Mouse (Mus musculus) MEL (cell line): ENCODE data around the gene Cmklr1. TPM values are rescaled to one million over a fixed set of nuclear protein-coding genes. Genes with fewer than 3 reads are reported as not detected.

ENCODE experiments used
- DNase-seq: peaks from one replicate; pipeline ENCODE4 v3.0.0; 2011; ENCODE audit warnings: low read depth, low spot score
- H3K27ac ChIP-seq: 2 replicates; pipeline ENCODE4 v1.5.1; 2012; ENCODE audit warnings: low read depth, mild to moderate bottlenecking, control low read depth, low read length, moderate library complexity; ENCODE audit not compliant: control insufficient read depth
- H3K27me3 ChIP-seq, 2 experiments: fragments of 150-350 bp in 1 of 2; sonication (generic) in 1 of 2; 2 replicates each; pipeline ENCODE4 v1.6.1; 2012; ENCODE audit warnings: low read length in 2 of 2, mild to moderate bottlenecking in 2 of 2, improper control_type of control experiment in 1 of 2, moderate library complexity in 1 of 2; ENCODE audit not compliant: insufficient read depth in 2 of 2, control insufficient read depth in 1 of 2
- H3K36me3 ChIP-seq, 2 experiments: 2 replicates each; pipeline ENCODE4 v1.6.1; 2012 to 2014; ENCODE audit warnings: low read length in 2 of 2, improper control_type of control experiment in 1 of 2, inconsistent platforms in 1 of 2, mild to moderate bottlenecking in 1 of 2; ENCODE audit not compliant: insufficient read depth in 2 of 2, control insufficient read depth in 1 of 2
- H3K4me1 ChIP-seq, 2 experiments: fragments of 150-350 bp in 1 of 2; sonication (generic) in 1 of 2; 2 replicates each; pipeline ENCODE4 v1.6.1; 2012; ENCODE audit warnings: low read length in 2 of 2, improper control_type of control experiment in 1 of 2, mild to moderate bottlenecking in 1 of 2; ENCODE audit not compliant: insufficient read depth in 2 of 2, control insufficient read depth in 1 of 2
- H3K4me3 ChIP-seq, 2 experiments: fragments of 150-350 bp in 1 of 2; sonication (generic) in 1 of 2; 2 replicates each; pipeline ENCODE4 v1.5.1; 2012; ENCODE audit warnings: low read depth in 2 of 2, low read length in 2 of 2, mild to moderate bottlenecking in 2 of 2, moderate library complexity in 2 of 2, control low read depth in 1 of 2, improper control_type of control experiment in 1 of 2; ENCODE audit not compliant: control insufficient read depth in 1 of 2, insufficient read depth in 1 of 2
- H3K79me2 ChIP-seq: 2 replicates; pipeline ENCODE4 v1.6.1; 2012; ENCODE audit warnings: mild to moderate bottlenecking, low read length, moderate library complexity; ENCODE audit not compliant: control insufficient read depth, poor library complexity, insufficient read depth
- H3K9ac ChIP-seq: 2 replicates; pipeline ENCODE4 v1.6.1; 2012; ENCODE audit warnings: low read depth, mild to moderate bottlenecking, control low read depth, low read length, moderate library complexity; ENCODE audit not compliant: control insufficient read depth, poor library complexity, severe bottlenecking
- H3K9me3 ChIP-seq: fragments of 150-350 bp; sonication (generic); replicated peaks from 2 replicates; pipeline ENCODE4 v1.6.1; 2012; ENCODE audit warnings: mild to moderate bottlenecking, low read length, improper control_type of control experiment, moderate library complexity; ENCODE audit not compliant: insufficient read depth
- BHLHE40 ChIP-seq: IDR thresholded peaks from 2 replicates; pipeline ENCODE4 v1.6.1; 2012; ENCODE audit warnings: low read depth, mild to moderate bottlenecking, inconsistent platforms, low read length, improper control_type of control experiment, borderline replicate concordance
- CHD1 ChIP-seq: IDR thresholded peaks from 2 replicates; pipeline ENCODE4 v1.6.1; 2012; ENCODE audit warnings: low read depth, mild to moderate bottlenecking, inconsistent platforms, low read length, improper control_type of control experiment
- E2F4 ChIP-seq: IDR thresholded peaks from 2 replicates; pipeline ENCODE4 v1.6.1; 2011; ENCODE audit warnings: low read depth, low read length, improper control_type of control experiment, borderline replicate concordance
- EP300 ChIP-seq, 2 experiments: IDR thresholded peaks; 2 replicates each; pipeline ENCODE4 v1.6.1; 2011; ENCODE audit warnings: improper control_type of control experiment in 2 of 2, low read length in 2 of 2, low read depth in 1 of 2, mild to moderate bottlenecking in 1 of 2
- ETS1 ChIP-seq: IDR thresholded peaks from 2 replicates; pipeline ENCODE4 v1.6.1; 2012; ENCODE audit warnings: low read depth, mild to moderate bottlenecking, inconsistent platforms, low read length, improper control_type of control experiment, moderate library complexity
- HCFC1 ChIP-seq: IDR thresholded peaks from 2 replicates; pipeline ENCODE4 v1.6.1; 2012; ENCODE audit warnings: low read depth, mild to moderate bottlenecking, inconsistent platforms, low read length, improper control_type of control experiment, moderate library complexity
- KAT2A ChIP-seq: conservative IDR thresholded peaks from 2 replicates; pipeline ENCODE4 v1.6.1; 2012; ENCODE audit warnings: low read depth, low read length, improper control_type of control experiment, inconsistent platforms
- MAFK ChIP-seq: IDR thresholded peaks from 2 replicates; pipeline ENCODE4 v1.6.1; 2011; ENCODE audit warnings: low read depth, mild to moderate bottlenecking, low read length, improper control_type of control experiment, borderline replicate concordance
- MAX ChIP-seq: IDR thresholded peaks from 2 replicates; pipeline ENCODE4 v1.6.1; 2011; ENCODE audit warnings: low read length, improper control_type of control experiment
- MXI1 ChIP-seq: IDR thresholded peaks from 2 replicates; pipeline ENCODE4 v1.6.1; 2011; ENCODE audit warnings: mild to moderate bottlenecking, low read depth, low read length, improper control_type of control experiment
- MYB ChIP-seq: IDR thresholded peaks from 2 replicates; pipeline ENCODE4 v1.6.1; 2011; ENCODE audit warnings: mild to moderate bottlenecking, low read depth, low read length, improper control_type of control experiment
- NELFE ChIP-seq: IDR thresholded peaks from 2 replicates; pipeline ENCODE4 v1.6.1; 2011; ENCODE audit warnings: low read depth, low read length, improper control_type of control experiment
- NRF1 ChIP-seq: IDR thresholded peaks from 2 replicates; pipeline ENCODE4 v1.6.1; 2014; ENCODE audit warnings: low read depth, mild to moderate bottlenecking, inconsistent platforms, low read length, improper control_type of control experiment, moderate library complexity; ENCODE audit not compliant: poor library complexity, insufficient read depth, severe bottlenecking
- POLR2A ChIP-seq, 2 experiments: IDR thresholded peaks; 2 replicates each; pipeline ENCODE4 v1.6.1; 2011 to 2012; ENCODE audit warnings: low read length in 2 of 2, mild to moderate bottlenecking in 2 of 2, control low read depth in 1 of 2, improper control_type of control experiment in 1 of 2, low read depth in 1 of 2, moderate library complexity in 1 of 2; ENCODE audit not compliant: control insufficient read depth in 1 of 2, insufficient read depth in 1 of 2, poor library complexity in 1 of 2
- POLR2AphosphoS2 ChIP-seq: IDR thresholded peaks from 2 replicates; pipeline ENCODE4 v1.6.1; 2011; ENCODE audit warnings: low read length, improper control_type of control experiment
- POLR2AphosphoS5 ChIP-seq: IDR thresholded peaks from 2 replicates; pipeline ENCODE4 v1.6.1; 2012; ENCODE audit warnings: low read depth, borderline replicate concordance, mild to moderate bottlenecking, inconsistent platforms, low read length, moderate library complexity, mixed read lengths
- RAD21 ChIP-seq: IDR thresholded peaks from 2 replicates; pipeline ENCODE4 v1.6.1; 2011; ENCODE audit warnings: mild to moderate bottlenecking, low read depth, low read length, improper control_type of control experiment
- RCOR1 ChIP-seq: IDR thresholded peaks from 2 replicates; pipeline ENCODE4 v1.6.1; 2012; ENCODE audit warnings: low read depth, mild to moderate bottlenecking, inconsistent platforms, low read length, improper control_type of control experiment
- SIN3A ChIP-seq: IDR thresholded peaks from 2 replicates; pipeline ENCODE4 v1.6.1; 2012; ENCODE audit warnings: low read length, improper control_type of control experiment, inconsistent platforms
- SMC3 ChIP-seq: IDR thresholded peaks from 2 replicates; pipeline ENCODE4 v1.6.1; 2011; ENCODE audit warnings: low read depth, low read length, improper control_type of control experiment
- TAL1 ChIP-seq: IDR thresholded peaks from 2 replicates; pipeline ENCODE4 v1.6.1; 2012; ENCODE audit warnings: mild to moderate bottlenecking, inconsistent platforms, low read length, moderate library complexity, mixed read lengths
- TBP ChIP-seq: IDR thresholded peaks from 2 replicates; pipeline ENCODE4 v1.8.0; 2011; ENCODE audit warnings: low read depth, low read length, improper control_type of control experiment
- TCF12 ChIP-seq: IDR thresholded peaks from 2 replicates; pipeline ENCODE4 v1.6.1; 2014; ENCODE audit warnings: low read depth, mild to moderate bottlenecking, inconsistent platforms, low read length, improper control_type of control experiment, moderate library complexity
- USF1 ChIP-seq: IDR thresholded peaks from 2 replicates; pipeline ENCODE4 v1.6.1; 2014; ENCODE audit warnings: low read depth, mild to moderate bottlenecking, inconsistent platforms, low read length, improper control_type of control experiment, moderate library complexity
- USF2 ChIP-seq, 2 experiments: IDR thresholded peaks; 2 replicates each; pipeline ENCODE4 v1.6.1; 2011 to 2012; ENCODE audit warnings: improper control_type of control experiment in 2 of 2, low read length in 2 of 2, borderline replicate concordance in 1 of 2, inconsistent platforms in 1 of 2, low read depth in 1 of 2, mild to moderate bottlenecking in 1 of 2; ENCODE audit not compliant: insufficient read depth in 1 of 2
- ZC3H11A ChIP-seq: IDR thresholded peaks from 2 replicates; pipeline ENCODE4 v1.6.1; 2012; ENCODE audit warnings: low read depth, mild to moderate bottlenecking, inconsistent platforms, low read length, improper control_type of control experiment
- ZMIZ1 ChIP-seq: IDR thresholded peaks from 2 replicates; pipeline ENCODE4 v1.6.1; 2012; ENCODE audit warnings: low read depth, mild to moderate bottlenecking, inconsistent platforms, low read length, improper control_type of control experiment, moderate library complexity
- ZNF384 ChIP-seq: IDR thresholded peaks from 2 replicates; pipeline ENCODE4 v1.6.1; 2012; ENCODE audit warnings: low read depth, mild to moderate bottlenecking, inconsistent platforms, low read length, improper control_type of control experiment
- polyA plus RNA-seq, 2 experiments: library from polyadenylated mRNA; stranded (reverse) in 1 of 2; unstranded in 1 of 2; fragments of >175 nt in 1 of 2; fragments of >200 nt in 1 of 2; gene quantifications; 2 replicates each; pipeline versions ENCODE4 v1.2.1 to v1.2.4; 2012; ENCODE audit warnings: low replicate concordance in 2 of 2, low read depth in 1 of 2; ENCODE audit not compliant: insufficient read length in 2 of 2, insufficient read depth in 1 of 2, missing spikeins in 1 of 2
- total RNA-seq: library from RNA; depleted of rRNA; stranded (reverse); fragments of 300-350 nt; gene quantifications from 2 replicates; pipeline ENCODE4 v1.2.3, GENCODE M21; 2012

The Cmklr1 gene
- total and polyA plus RNA-seq, 3 experiments = not detected

- no peak overlapping the region for H3K27ac ChIP-seq
- no peak for DNase-seq
- H3K36me3 ChIP-seq = no peaks in the 10 kb centered on the region
- no peaks in the 10 kb centered on the region for H3K79me2 ChIP-seq
- no peak overlapping the region for H3K4me3 ChIP-seq
- no peaks in the 10 kb centered on the region for H3K9me3 ChIP-seq
- H3K4me1 ChIP-seq = no peaks in the 10 kb centered on the region
- H3K27me3 ChIP-seq = no peaks in the 10 kb centered on the region
- H3K9ac ChIP-seq = no peak overlapping the region
- TF ChIP-seq MAX = no peak
- TF ChIP-seq TBP = no peak
- no peak for TF ChIP-seq USF1
- TF ChIP-seq SIN3A = no peak
- no peak for TF ChIP-seq SMC3
- TF ChIP-seq HCFC1 = no peak
- TF ChIP-seq RCOR1 = no peak
- no peak for TF ChIP-seq ZC3H11A
- no peak for TF ChIP-seq CHD1
- no peak for TF ChIP-seq MAFK
- no peak for TF ChIP-seq KAT2A
Measured at GRCm38 (mm10) chr5:113634024-113634651, 16.1 kb downstream of the Cmklr1 start.

GRCm38 (mm10) chr5:113633037-113633714 is 17.1 kb downstream of the Cmklr1 start:
- H3K9me3 ChIP-seq = no peaks in the 10 kb centered on the region

DNA sequence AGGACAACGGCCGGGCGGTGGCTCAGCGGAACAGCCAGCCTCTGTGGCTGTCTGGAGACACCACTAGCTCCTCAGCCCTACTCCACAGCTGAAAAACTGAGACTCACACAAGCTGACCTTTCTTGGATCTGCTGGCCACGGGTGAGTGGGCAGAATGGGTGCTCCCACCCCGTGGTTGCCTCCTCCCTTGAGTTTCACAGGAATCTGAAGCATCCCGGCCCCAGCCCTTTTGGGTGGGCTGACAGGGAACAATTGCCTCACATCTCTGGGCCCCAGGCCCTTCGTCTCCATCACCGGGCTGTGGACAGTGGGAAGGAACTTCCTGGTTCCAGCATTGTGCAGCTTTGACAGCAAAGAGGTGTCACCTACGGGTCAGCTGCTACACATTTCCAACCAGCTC is 20.1 kb downstream of the Cmklr1 start:
- Histone ChIP-seq H3K4me1 (no peaks in the 10 kb centered on the region), H3K9me3 (no peaks in the 10 kb centered on the region), H3K79me2 (no peaks in the 10 kb centered on the region), H3K4me3 (no peak overlapping the region), H3K36me3 (no peaks in the 10 kb centered on the region), H3K27me3 (no peaks in the 10 kb centered on the region), H3K9ac (no peak overlapping the region), H3K27ac (no peak overlapping the region)
- no peak for DNase-seq
- no peak for TF ChIP-seq KAT2A
- TF ChIP-seq MXI1 = no peak
- TF ChIP-seq ZNF384 = no peak
- TF ChIP-seq MAFK = no peak
- no peak for TF ChIP-seq TAL1
- TF ChIP-seq RCOR1 = no peak
- TF ChIP-seq ETS1 = no peak
- no peak for TF ChIP-seq POLR2A (IDR thresholded peaks at IDR 0.05; ENCODE audit: control insufficient read depth in 1 of 2, insufficient read depth in 1 of 2, low read depth in 1 of 2, low read length in 2 of 2, poor library complexity in 1 of 2)
- TF ChIP-seq NELFE = no peak
- no peak for TF ChIP-seq MAX
- no peak for TF ChIP-seq E2F4
- no peak for TF ChIP-seq POLR2AphosphoS5
- no peak for TF ChIP-seq ZMIZ1
- no peak for TF ChIP-seq BHLHE40
- TF ChIP-seq SMC3 = no peak
- no peak for TF ChIP-seq NRF1

More at GRCm38 (mm10) chr5:113633037-113633714, 17.1 kb downstream of the Cmklr1 start:
- no peaks in the 10 kb centered on the region for H3K4me1 ChIP-seq
- no peaks in the 10 kb centered on the region for H3K36me3 ChIP-seq
- DNase-seq = no peak
- no peak overlapping the region for H3K4me3 ChIP-seq
- H3K27ac ChIP-seq = no peak overlapping the region
- H3K9ac ChIP-seq = no peak overlapping the region
- H3K79me2 ChIP-seq = no peaks in the 10 kb centered on the region
- TF ChIP-seq USF2 (IDR thresholded peaks at IDR 0.05; ENCODE audit: borderline replicate concordance in 1 of 2, insufficient read depth in 1 of 2, low read depth in 1 of 2, low read length in 2 of 2) (no peak), POLR2AphosphoS2 (no peak), EP300 (IDR thresholded peaks at IDR 0.05; ENCODE audit: low read depth in 1 of 2, low read length in 2 of 2) (no peak), RAD21 (no peak), E2F4 (no peak), CHD1 (no peak), TCF12 (no peak), TBP (no peak), MYB (no peak)
- H3K27me3 ChIP-seq = no peaks in the 10 kb centered on the region
